Mouse (Mus musculus): Measurements from ENCODE around the gene Stambp.

DNA sequence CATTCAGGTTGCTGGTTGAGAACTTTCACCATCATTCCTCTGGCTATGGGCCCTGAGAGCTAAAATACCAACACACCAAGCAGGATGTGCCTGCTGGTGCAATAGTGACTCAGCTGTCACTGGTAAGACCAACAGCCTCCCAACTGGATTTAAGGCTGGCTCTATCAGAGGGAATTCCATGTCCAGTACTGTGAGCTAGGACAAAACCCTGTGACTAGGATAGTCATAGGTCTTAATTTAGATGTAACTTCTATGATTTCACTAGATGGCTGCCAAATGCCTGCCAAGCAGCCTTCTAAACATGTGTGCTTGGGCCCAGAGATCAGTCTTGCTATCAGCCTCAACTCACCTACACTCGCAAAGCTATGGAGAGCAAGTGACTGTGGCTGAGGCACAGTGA is 40.4 kb upstream of the Stambp start:
- TF ChIP-seq CTCF (IDR thresholded peaks at IDR 0.05; ENCODE audit: borderline replicate concordance, insufficient read depth, low read length) (no peak), POLR2A (IDR thresholded peaks at IDR 0.05; ENCODE audit: low read depth, low read length) (no peak)

Measured in embryonic fibroblast, embryonic 13.5 days (primary cell).